Mouse (Mus musculus) cortical plate, adult 2 months (tissue): ENCODE measurements around the gene Igf1.

Source experiments
- CTCF ChIP-seq: fragments of 200-500 bp; IDR thresholded peaks from 2 replicates; pipeline ENCODE4 v1.5.1; 2011; ENCODE audit warnings: mild to moderate bottlenecking, control low read depth, low read length; ENCODE audit not compliant: insufficient read depth; ENCODE audit errors: extremely low read depth
- POLR2A ChIP-seq: fragments of 200-500 bp; IDR thresholded peaks from 2 replicates; pipeline ENCODE4 v1.6.1; 2011; ENCODE audit warnings: mild to moderate bottlenecking, low read length, control low read depth; ENCODE audit not compliant: insufficient read depth; ENCODE audit errors: extremely low read depth

- TF ChIP-seq CTCF (no peak), POLR2A (no peak)
These were observed 11.1 kb downstream of the Igf1 start for GRCm38 (mm10) chr10:87869151-87869550.
